Mouse (Mus musculus): ENCODE measurements around the gene Txk. TPM values are rescaled to one million over a fixed set of nuclear protein-coding genes. Genes with fewer than 3 reads are reported as not detected.
A peak's percentile ranks its signal among the peaks of the same experiment; 100 is the strongest.

Gene Txk
- polyA plus RNA-seq, 1 experiment from 2014 or later = not detected

DNA sequence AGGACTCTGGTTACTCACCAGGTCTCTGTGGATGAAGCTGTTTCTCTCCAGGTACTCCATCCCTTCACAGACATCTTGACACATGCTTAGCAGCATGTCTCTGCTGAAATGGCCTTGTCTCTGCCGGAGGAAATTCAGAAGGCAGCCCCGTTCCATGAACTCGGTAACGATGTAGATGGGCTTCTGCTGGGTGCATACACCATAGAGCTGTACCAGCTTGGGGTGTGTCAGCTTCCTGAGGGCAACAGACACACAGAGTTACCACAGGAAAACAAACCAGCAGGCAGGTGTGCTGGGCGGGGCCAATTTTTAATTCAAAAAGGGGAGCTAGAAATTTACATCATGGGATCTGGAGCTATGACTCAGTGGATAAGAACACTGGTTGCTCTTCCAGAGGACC is 11.0 kb upstream of the Txk start:
- H3K9me3 ChIP-seq = no peaks in the 10 kb centered on the region
- peaks cover 12% of the 10 kb centered on the region for H3K36me3 ChIP-seq
- H3K4me1 ChIP-seq = no peaks in the 10 kb centered on the region
- no peak overlapping the region for H3K4me3 ChIP-seq
- WGBS = 89% methylated on average over 5 of the region's 5 CpGs
- no peak for DNase-seq (ENCODE audit: low spot score)
- H3K27me3 ChIP-seq (ENCODE audit: insufficient read depth, poor library complexity, severe bottlenecking) = no peaks in the 10 kb centered on the region
- H3K27ac ChIP-seq = no peak overlapping the region

DNA sequence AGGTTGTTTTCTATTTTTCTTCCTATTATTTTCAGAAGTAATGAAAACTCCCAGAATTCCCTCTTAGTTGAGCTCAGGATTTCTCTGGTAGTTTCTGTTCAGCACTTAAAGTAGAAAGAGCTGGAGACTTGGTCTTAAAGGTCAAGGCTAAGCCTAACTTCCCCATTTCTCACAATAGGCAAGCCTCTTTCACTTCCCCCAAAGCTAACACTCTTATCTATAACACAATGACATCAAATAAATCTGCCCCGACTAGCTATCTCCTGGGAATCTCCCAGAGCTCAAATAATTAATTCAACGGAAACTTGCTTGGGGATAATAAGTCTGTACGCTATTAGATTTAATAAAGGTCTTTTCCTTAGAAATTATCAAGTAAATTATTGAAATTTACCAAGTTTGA is 10.4 kb upstream of the Txk start:
- 68% methylated on average over 3 of the region's 3 CpGs for WGBS
- H3K4me1 ChIP-seq = no peaks in the 10 kb centered on the region

DNA sequence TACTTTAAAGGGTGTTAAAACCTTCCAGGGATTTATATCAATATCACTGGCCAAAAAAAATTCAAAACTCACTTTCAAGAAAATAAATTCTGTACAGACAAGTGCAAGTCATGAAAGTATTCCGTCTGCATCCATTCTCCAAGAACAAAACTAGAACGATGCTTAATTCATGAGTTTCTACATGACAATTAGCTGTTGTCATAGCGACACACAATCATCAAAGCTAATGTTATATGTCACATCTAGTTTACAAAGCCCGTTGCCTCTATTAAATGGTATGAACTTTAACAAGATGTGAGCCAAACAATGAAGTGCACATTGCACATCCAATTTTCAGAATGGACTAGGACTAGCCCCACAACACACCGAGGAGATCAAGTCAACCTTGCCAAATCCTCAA is 9.2 kb upstream of the Txk start:
- WGBS = 88% methylated on average over 5 of the region's 5 CpGs
- no peaks in the 10 kb centered on the region for H3K27me3 ChIP-seq (ENCODE audit: insufficient read depth, poor library complexity, severe bottlenecking)
- DNase-seq (ENCODE audit: low spot score) = no peak
- H3K36me3 ChIP-seq = peaks cover 12% of the 10 kb centered on the region
- no peak overlapping the region for H3K27ac ChIP-seq
- H3K4me3 ChIP-seq = no peak overlapping the region
- H3K9me3 ChIP-seq = no peaks in the 10 kb centered on the region
- H3K4me1 ChIP-seq = no peaks in the 10 kb centered on the region

More for the DNA sequence above, 10.4 kb upstream of the Txk start:
- Histone ChIP-seq H3K27ac (no peak overlapping the region), H3K4me3 (no peak overlapping the region), H3K36me3 (peaks cover 12% of the 10 kb centered on the region), H3K27me3 (ENCODE audit: insufficient read depth, poor library complexity, severe bottlenecking) (no peaks in the 10 kb centered on the region), H3K9me3 (no peaks in the 10 kb centered on the region)
- no peak for DNase-seq (ENCODE audit: low spot score)

DNA sequence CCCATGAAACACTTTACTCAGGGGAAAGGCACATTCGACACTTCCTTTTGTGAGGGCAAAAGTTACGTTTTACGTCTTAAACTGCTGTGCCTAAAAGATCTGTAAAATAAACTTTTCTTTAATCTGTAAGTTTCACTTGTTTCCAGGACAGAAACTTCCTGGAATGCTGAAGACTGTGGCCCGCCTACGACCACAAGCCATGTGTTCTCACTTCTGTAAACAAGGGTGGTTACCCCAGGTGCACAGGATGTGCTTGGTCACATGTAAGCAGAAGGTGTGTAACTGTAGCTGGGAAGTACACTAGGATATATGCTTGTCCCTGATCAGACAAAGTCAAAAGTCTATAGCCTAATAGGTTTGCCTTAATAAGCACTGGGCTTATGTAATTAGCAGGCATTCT is 8.7 kb upstream of the Txk start:
- no peak for DNase-seq (ENCODE audit: low spot score)
- Histone ChIP-seq H3K4me1 (no peaks in the 10 kb centered on the region), H3K4me3 (no peak overlapping the region), H3K27me3 (ENCODE audit: insufficient read depth, poor library complexity, severe bottlenecking) (no peaks in the 10 kb centered on the region), H3K27ac (no peak overlapping the region), H3K9me3 (no peaks in the 10 kb centered on the region), H3K36me3 (peaks cover 12% of the 10 kb centered on the region)
- 63% methylated on average over 5 of the region's 5 CpGs for WGBS

DNA sequence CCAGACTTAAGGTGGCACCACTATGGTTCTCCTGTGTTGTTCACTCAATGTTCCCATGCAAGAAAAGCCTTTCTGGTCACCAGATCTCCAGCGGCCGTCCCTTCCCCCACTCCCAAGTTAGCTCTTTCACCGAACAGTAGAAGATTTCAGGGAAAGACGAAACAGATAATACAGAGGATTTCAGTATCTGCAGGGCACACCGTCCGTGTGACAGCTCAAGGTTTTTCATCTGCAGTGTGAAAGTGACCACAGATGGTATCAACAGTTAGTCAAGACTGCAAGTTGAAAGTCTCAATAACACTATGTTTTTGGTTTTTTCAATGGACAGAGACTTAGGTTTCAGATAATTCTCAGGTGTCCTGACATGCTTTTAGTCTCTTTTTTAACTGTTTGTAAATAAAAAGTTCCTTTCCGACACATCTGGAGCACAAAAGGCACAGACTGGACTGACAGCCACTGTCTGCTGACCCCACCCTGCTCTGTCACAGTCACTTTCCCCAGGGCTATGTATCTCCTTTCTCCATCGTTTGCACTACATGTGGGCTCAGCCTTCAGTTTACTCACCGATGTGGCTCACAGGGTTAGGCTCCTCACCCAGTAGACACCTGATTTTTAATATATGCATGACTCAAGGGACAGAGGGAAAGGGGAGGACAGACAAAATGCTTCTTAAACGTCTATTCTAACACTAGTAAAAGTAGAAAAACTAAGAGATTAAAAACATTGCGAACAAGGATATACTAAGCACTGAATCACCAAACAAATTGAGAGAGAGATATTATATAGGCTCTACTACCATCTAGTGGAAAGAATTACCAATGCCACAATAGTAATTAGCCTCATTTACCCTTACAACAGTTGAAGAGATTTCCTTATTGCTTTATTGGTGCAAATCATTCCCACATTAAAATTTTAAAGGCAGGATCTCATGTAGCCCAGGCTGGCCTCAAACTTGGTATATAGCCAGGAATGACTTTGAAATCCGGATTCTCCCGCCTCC is 6.6 kb upstream of the Txk start:
- H3K27ac ChIP-seq = no peak overlapping the region
- H3K4me3 ChIP-seq = no peak overlapping the region
- DNase-seq (ENCODE audit: low spot score) = no peak
- 67% methylated on average over 13 of the region's 13 CpGs for WGBS
- H3K4me1 ChIP-seq = no peaks in the 10 kb centered on the region
- H3K27me3 ChIP-seq (ENCODE audit: insufficient read depth, poor library complexity, severe bottlenecking) = no peaks in the 10 kb centered on the region
- H3K9me3 ChIP-seq = no peaks in the 10 kb centered on the region
- H3K36me3 ChIP-seq = peaks cover 15% of the 10 kb centered on the region

DNA sequence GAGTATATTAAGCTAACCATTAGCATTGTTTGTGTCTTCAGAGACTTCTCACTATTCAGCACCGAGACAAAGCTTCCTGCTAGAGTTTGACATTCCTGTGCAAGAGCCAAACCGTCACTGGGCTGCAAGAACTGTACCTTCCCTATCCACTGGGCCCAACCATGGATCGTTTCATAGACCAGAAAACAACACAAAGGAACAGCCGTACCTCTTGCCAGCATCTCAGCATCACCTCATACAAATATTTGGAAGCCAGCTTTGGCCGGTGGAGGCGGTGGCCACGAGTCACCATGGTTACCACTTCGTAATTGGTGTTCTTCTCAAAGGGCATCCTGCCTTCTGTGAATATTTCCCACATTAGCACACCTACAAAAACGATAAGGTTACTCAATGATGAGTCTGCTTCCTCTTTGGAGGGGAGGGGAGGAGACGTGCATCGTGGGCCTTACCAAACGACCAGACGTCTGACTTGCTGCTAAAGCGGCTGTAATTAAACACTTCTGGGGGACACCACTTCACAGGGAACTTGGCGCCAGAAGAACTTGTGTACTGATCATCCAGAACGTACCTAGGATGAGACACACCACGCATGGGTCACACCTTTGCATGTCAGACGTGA is 4.7 kb upstream of the Txk start:
- 87% methylated on average over 18 of the region's 18 CpGs for WGBS
- H3K27ac ChIP-seq = no peak overlapping the region
- H3K36me3 ChIP-seq = peaks cover 7% of the 10 kb centered on the region
- H3K4me1 ChIP-seq = no peaks in the 10 kb centered on the region
- DNase-seq (ENCODE audit: low spot score) = no peak
- H3K27me3 ChIP-seq (ENCODE audit: insufficient read depth, poor library complexity, severe bottlenecking) = no peaks in the 10 kb centered on the region
- H3K4me3 ChIP-seq = no peak overlapping the region
- no peaks in the 10 kb centered on the region for H3K9me3 ChIP-seq

DNA sequence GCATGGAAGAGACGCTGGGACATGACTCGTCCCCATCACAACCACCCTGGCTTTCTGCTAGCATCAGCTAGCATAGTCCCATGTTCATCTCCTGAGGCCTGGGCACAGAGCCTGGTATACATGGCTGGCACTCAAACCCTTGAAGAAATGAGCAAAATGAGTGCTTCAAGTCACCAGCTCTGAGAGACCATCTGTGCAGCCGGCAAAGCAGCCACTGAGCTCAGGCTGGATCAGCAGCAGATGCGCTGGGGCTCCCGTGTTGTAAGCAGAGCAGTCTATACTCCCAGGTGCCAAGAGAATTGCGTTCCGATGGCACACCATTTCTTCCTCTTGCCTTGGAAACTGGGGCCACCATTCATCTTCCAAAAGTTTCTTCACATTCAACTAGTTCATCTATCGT is 3.4 kb upstream of the Txk start:
- Histone ChIP-seq H3K9me3 (no peaks in the 10 kb centered on the region), H3K36me3 (peaks cover 3% of the 10 kb centered on the region; the same call in 1 of the 2 replicates), H3K27me3 (ENCODE audit: insufficient read depth, poor library complexity, severe bottlenecking) (no peaks in the 10 kb centered on the region), H3K4me3 (no peak overlapping the region), H3K27ac (no peak overlapping the region), H3K4me1 (no peaks in the 10 kb centered on the region)
- DNase-seq (ENCODE audit: low spot score) = no peak
- WGBS = 86% methylated on average over 8 of the region's 8 CpGs

DNA sequence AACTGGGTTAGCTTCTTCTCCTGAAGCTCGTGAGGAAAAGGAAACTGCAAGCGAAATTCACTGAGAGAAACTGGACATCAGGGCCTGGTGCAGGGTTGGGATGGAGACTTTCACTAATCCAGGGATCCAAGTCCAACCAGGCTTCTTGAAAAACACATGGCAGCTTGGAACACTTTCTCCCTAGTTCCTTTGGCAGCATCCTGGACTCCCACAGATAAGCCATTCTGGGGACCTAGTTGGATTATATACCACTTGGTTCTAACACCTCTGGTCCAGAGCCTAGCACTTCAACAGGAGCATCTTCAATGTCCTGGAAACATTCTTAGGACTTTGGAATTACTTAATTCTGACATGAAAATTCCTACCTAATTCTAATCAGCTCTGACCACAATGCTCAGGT is 2.5 kb upstream of the Txk start:
- Histone ChIP-seq H3K27ac (no peak overlapping the region), H3K36me3 (peaks cover 3% of the 10 kb centered on the region; the same call in 1 of the 2 replicates), H3K4me3 (no peak overlapping the region), H3K9me3 (no peaks in the 10 kb centered on the region), H3K27me3 (ENCODE audit: insufficient read depth, poor library complexity, severe bottlenecking) (no peaks in the 10 kb centered on the region), H3K4me1 (no peaks in the 10 kb centered on the region)
- no peak for DNase-seq (ENCODE audit: low spot score)
- WGBS = 74% methylated on average over 2 of the region's 2 CpGs

DNA sequence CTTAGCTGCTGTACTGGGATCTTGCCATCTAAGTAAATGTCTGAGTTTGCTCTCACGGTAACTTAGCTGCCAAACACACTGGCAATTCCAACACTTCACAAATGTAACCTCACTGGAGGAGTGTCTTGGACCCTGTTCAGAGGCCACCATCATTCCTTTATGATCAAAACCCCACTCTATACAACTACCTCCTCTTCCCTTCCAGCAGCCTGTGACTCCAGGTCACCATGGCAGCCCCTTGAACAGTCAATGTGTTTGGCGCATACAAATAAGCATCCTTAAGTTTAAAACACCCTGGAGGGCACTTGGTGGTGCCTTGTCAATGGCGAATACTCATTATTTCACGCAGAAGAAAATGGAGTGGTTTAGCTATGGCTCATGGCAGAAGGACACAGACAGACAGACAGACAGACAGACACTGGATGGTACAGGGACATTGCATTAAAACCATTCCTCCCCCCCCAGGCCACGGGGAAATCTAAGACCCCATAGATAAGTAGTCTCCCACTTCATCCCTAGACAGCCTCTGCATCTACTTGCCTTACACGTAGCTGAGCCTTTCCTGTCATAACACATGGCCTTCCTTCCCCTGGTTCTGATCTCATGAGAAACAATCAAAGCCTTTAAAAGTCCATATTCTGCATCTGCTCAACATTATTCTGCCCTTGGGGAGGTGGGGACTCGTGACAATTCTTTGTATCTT is 1.4 kb downstream of the Txk start:
- 77% methylated on average over 7 of the region's 7 CpGs for WGBS
- Histone ChIP-seq H3K36me3 (peaks cover 3% of the 10 kb centered on the region; the same call in 1 of the 2 replicates), H3K27ac (no peak overlapping the region), H3K4me1 (peaks cover 6% of the 10 kb centered on the region; the same call in 1 of the 2 replicates), H3K4me3 (no peak overlapping the region), H3K27me3 (ENCODE audit: insufficient read depth, poor library complexity, severe bottlenecking) (no peaks in the 10 kb centered on the region), H3K9me3 (no peaks in the 10 kb centered on the region)
- no peak for DNase-seq (ENCODE audit: low spot score)

DNA sequence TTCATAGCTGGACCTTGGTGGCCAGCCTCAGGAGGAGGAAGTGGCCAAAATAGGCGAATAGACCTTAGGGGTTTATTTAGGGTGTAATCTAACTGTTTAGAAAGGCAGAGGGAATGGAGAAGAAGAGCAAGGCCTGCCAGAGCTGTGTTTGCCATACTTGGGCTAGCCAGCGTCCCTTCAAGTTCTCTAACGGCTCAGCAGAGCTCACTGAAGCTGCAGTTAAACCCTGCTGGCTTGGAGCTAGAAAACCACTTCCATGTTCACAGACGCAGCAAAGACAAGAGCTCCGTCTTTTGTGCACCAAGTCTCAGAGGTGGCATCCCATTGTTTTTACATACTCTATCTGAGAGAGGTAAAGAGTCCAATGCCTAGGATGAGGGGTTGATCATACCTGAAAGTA is 2.4 kb downstream of the Txk start:
- H3K4me1 ChIP-seq = peaks cover 6% of the 10 kb centered on the region; the same call in 1 of the 2 replicates
- no peaks in the 10 kb centered on the region for H3K9me3 ChIP-seq
- H3K27ac ChIP-seq = no peak overlapping the region
- 77% methylated on average over 5 of the region's 5 CpGs for WGBS
- H3K27me3 ChIP-seq (ENCODE audit: insufficient read depth, poor library complexity, severe bottlenecking) = no peaks in the 10 kb centered on the region
- no peak for DNase-seq (ENCODE audit: low spot score)
- H3K36me3 ChIP-seq = no peaks in the 10 kb centered on the region; the same call in 1 of the 2 replicates
- H3K4me3 ChIP-seq = no peak overlapping the region

DNA sequence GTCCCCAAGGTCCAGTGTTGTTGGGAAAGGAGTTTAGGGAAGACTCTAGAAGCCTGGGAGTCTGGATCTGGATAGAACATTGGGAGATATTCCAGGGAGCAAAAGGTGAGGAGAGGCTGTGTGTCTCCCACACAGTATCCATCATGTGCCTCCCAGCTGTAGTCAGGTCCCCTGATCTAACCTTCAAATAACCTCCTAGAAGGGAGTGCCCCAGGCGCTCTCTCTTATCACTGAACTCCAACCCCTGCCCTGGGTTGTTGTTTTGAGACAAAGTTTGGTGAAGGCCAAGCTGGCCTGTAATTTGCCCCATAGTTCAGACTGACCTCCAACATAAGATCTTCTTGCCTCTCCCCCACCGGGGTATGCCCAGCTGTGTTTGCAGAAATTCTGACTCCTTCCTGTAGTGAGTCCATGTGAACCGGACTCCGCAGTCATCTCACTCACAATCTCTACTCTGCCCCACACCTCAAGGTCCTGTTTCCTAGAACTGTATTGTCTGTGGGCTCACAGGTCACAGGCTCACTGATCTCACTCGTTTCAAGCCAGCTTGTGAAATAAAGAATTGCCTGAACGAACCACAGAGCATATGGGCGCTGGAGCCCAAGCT is 3.8 kb downstream of the Txk start:
- no peak overlapping the region for H3K4me3 ChIP-seq
- H3K36me3 ChIP-seq = no peaks in the 10 kb centered on the region; the same call in 1 of the 2 replicates
- peaks cover 6% of the 10 kb centered on the region; the same call in 1 of the 2 replicates for H3K4me1 ChIP-seq
- WGBS = 55% methylated on average over 7 of the region's 7 CpGs
- H3K27me3 ChIP-seq (ENCODE audit: insufficient read depth, poor library complexity, severe bottlenecking) = no peaks in the 10 kb centered on the region
- no peak for DNase-seq (ENCODE audit: low spot score)
- no peaks in the 10 kb centered on the region for H3K9me3 ChIP-seq
- peak overlapping the region; percentile 10; the same call in 1 of the 2 replicates for H3K27ac ChIP-seq

DNA sequence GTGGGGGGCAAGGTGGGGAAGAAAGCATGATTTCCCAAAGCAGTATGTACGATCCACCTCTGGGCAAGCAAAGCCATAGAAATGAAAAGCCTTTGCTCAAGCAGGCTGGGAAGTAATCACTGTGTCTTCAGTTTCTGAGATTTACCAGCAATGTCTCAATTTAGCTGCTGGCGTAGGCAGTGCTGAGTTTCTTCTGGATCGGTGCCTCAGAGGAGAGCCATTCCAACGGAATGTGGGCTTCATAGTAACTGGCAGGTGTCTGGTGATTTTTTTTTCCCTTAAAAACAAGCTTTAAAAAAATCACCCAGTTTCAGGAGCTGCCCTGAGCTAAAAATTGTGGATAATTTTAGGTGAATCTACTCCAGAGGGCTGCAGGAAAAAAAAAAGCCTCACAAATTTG is 5.2 kb downstream of the Txk start:
- Histone ChIP-seq H3K4me1 (peaks cover 6% of the 10 kb centered on the region; the same call in 1 of the 2 replicates), H3K27me3 (ENCODE audit: insufficient read depth, poor library complexity, severe bottlenecking) (no peaks in the 10 kb centered on the region), H3K36me3 (no peaks in the 10 kb centered on the region; the same call in 1 of the 2 replicates), H3K9me3 (no peaks in the 10 kb centered on the region), H3K4me3 (no peak overlapping the region), H3K27ac (no peak overlapping the region)
- WGBS = 67% methylated on average over 4 of the region's 4 CpGs
- DNase-seq (ENCODE audit: low spot score) = no peak

Measured in heart, embryonic 10.5 days (tissue).